Mouse (Mus musculus): ENCODE measurements at regions not wholly inside any gene's neighbourhood (a gene's known extent, or its start where the extent isn't known, plus 50 kb on each side); places are given as distances from the start of the nearest gene placed in this dataset.
"Not testable (repeated sequence)": the region's sequence is repeated elsewhere in the genome, so short reads cannot be mapped to it uniquely, and the experiment has no call there.

DNA sequence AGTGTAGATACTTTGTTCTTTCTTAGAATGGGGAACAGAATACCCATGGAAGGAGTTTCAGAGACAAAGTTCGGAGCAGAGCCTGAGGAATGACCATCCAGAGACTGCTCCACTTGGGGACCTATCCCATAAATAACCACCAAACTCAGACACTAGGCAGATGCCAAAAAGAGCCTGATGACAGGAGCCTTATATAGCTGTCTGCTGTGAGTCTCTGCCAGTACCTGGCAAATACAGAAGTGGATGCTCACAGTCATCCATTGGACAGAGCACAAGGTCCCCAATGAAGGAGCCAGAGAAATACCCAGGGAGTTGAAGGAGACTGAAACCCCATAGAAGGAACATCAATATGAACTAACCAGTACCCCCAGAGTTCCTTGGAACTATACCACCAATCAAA, 174.6 kb upstream of the Pex5l start:
- TF ChIP-seq HCFC1 (IDR thresholded peaks at IDR 0.05; ENCODE audit: borderline replicate concordance, insufficient read depth, low read length); ZC3H11A (IDR thresholded peaks at IDR 0.05; ENCODE audit: borderline replicate concordance, low read depth, low read length); ZNF384 (IDR thresholded peaks at IDR 0.05; ENCODE audit: low read depth, low read length); MAFK (IDR thresholded peaks at IDR 0.05; ENCODE audit: insufficient read depth, low read depth, low read length): not testable (repeated sequence)
